Mouse (Mus musculus) lung, postnatal 36 days (tissue): ENCODE results near the gene Taar7a.
A peak's percentile ranks its signal among the peaks of the same experiment; 100 is the strongest.

Source experiments
- DNase-seq: peaks from one replicate; pipeline ENCODE4 v3.0.0; 2022; ENCODE audit warnings: mixed read lengths

Taar7a gene

DNA sequence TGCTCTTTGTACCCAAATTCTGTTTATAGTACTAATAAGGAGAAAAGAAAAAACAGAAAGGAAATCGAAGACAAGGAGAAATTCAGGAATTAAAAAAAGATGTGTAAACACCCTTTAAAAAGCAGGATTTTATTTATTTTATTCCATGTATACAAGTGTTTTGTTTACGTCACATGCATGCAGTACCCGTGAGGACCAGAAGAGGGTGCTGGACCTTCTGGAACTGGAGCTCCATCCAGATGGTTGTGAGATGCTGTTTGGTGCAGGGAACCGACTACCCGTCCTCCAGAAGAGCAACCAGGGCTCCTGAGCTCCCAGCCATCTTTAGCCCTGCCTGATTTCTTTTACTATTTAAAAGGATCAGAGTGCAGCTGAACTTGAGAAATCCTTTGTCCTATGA, 50.8 kb downstream of the Taar7a start:
- peak; percentile 22 for DNase-seq
